Mouse (Mus musculus): ENCODE measurements around the gene Gm11213. TPM values are rescaled to one million over a fixed set of nuclear protein-coding genes. Genes with fewer than 3 reads are reported as not detected.

Gene Gm11213
- polyA plus RNA-seq, 2 experiments: not detected

- no peak for TF ChIP-seq POLR2A (IDR thresholded peaks at IDR 0.05; ENCODE audit: borderline replicate concordance, extremely low read depth, insufficient read depth, insufficient read length)
- Histone ChIP-seq H3K4me3 (replicated peaks; ENCODE audit: low read length) (no peak overlapping the region), H3K27ac (replicated peaks; ENCODE audit: low read depth, low read length) (peak overlapping the region; percentile 58; the same call in 1 of the 2 replicates), H3K4me2 (replicated peaks; ENCODE audit: low read depth, low read length, severe bottlenecking) (no peak overlapping the region), H3K4me1 (ENCODE audit: control insufficient read depth, insufficient read depth, low read length) (peaks cover 8% of the 10 kb centered on the region; the same call in 1 of the 2 replicates), H3K9me3 (ENCODE audit: control insufficient read depth, low read length) (no peaks in the 10 kb centered on the region), H3K9ac (ENCODE audit: low read depth, low read length, severe bottlenecking) (no peak overlapping the region), H3K36me3 (ENCODE audit: control insufficient read depth, insufficient read depth, low read length) (peaks cover 4% of the 10 kb centered on the region; the same call in 1 of the 2 replicates), H3K27me3 (ENCODE audit: control insufficient read depth, insufficient read depth, low read length) (no peaks in the 10 kb centered on the region)
- 10% methylated on average over 5 of the region's 5 CpGs for WGBS
- ATAC-seq (ENCODE audit: low FRiP score, low read depth) (peak; percentile 71), DNase-seq (ENCODE audit: low spot score) (peak; percentile 55)
Observed at GRCm38 (mm10) chr4:63582580-63582979, 22.5 kb downstream of the Gm11213 start.

- ATAC-seq (ENCODE audit: low FRiP score, low read depth): peak; percentile 73
- Histone ChIP-seq H3K36me3 (ENCODE audit: control insufficient read depth, insufficient read depth, low read length) (peaks cover 4% of the 10 kb centered on the region; the same call in 1 of the 2 replicates), H3K4me2 (replicated peaks; ENCODE audit: low read depth, low read length, severe bottlenecking) (no peak overlapping the region), H3K4me3 (replicated peaks; ENCODE audit: low read length) (no peak overlapping the region), H3K27ac (replicated peaks; ENCODE audit: low read depth, low read length) (no peak overlapping the region), H3K4me1 (ENCODE audit: control insufficient read depth, insufficient read depth, low read length) (peaks cover 8% of the 10 kb centered on the region; the same call in 1 of the 2 replicates), H3K27me3 (ENCODE audit: control insufficient read depth, insufficient read depth, low read length) (no peaks in the 10 kb centered on the region), H3K9me3 (ENCODE audit: control insufficient read depth, low read length) (no peaks in the 10 kb centered on the region), H3K9ac (ENCODE audit: low read depth, low read length, severe bottlenecking) (peak overlapping the region; percentile 21; the same call in 1 of the 2 replicates)
- TF ChIP-seq POLR2A (IDR thresholded peaks at IDR 0.05; ENCODE audit: borderline replicate concordance, extremely low read depth, insufficient read depth, insufficient read length): no peak
- 28% methylated on average over 6 of the region's 6 CpGs for WGBS
- DNase-seq (ENCODE audit: low spot score): no peak
Observed at GRCm38 (mm10) chr4:63580078-63580477, 25.0 kb downstream of the Gm11213 start.

- Histone ChIP-seq H3K4me2 (replicated peaks; ENCODE audit: low read depth, low read length, severe bottlenecking) (no peak overlapping the region), H3K4me1 (ENCODE audit: control insufficient read depth, insufficient read depth, low read length) (peaks cover 8% of the 10 kb centered on the region; the same call in 1 of the 2 replicates), H3K36me3 (ENCODE audit: control insufficient read depth, insufficient read depth, low read length) (peaks cover 4% of the 10 kb centered on the region; the same call in 1 of the 2 replicates), H3K9ac (ENCODE audit: low read depth, low read length, severe bottlenecking) (no peak overlapping the region), H3K27me3 (ENCODE audit: control insufficient read depth, insufficient read depth, low read length) (no peaks in the 10 kb centered on the region), H3K9me3 (ENCODE audit: control insufficient read depth, low read length) (no peaks in the 10 kb centered on the region), H3K4me3 (replicated peaks; ENCODE audit: low read length) (no peak overlapping the region), H3K27ac (replicated peaks; ENCODE audit: low read depth, low read length) (no peak overlapping the region)
- DNase-seq (ENCODE audit: low spot score): no peak
- 86% methylated on average over 14 of the region's 14 CpGs for WGBS
- ATAC-seq (ENCODE audit: low FRiP score, low read depth): no peak
- TF ChIP-seq POLR2A (IDR thresholded peaks at IDR 0.05; ENCODE audit: borderline replicate concordance, extremely low read depth, insufficient read depth, insufficient read length): no peak
Observed at GRCm38 (mm10) chr4:63579649-63580048, 25.4 kb downstream of the Gm11213 start.

- Histone ChIP-seq H3K27ac (replicated peaks; ENCODE audit: low read depth, low read length) (no peak overlapping the region), H3K36me3 (ENCODE audit: control insufficient read depth, insufficient read depth, low read length) (peaks cover 11% of the 10 kb centered on the region; the same call in 1 of the 2 replicates), H3K9me3 (ENCODE audit: control insufficient read depth, low read length) (no peaks in the 10 kb centered on the region), H3K4me3 (replicated peaks; ENCODE audit: low read length) (no peak overlapping the region), H3K9ac (ENCODE audit: low read depth, low read length, severe bottlenecking) (no peak overlapping the region), H3K27me3 (ENCODE audit: control insufficient read depth, insufficient read depth, low read length) (no peaks in the 10 kb centered on the region), H3K4me2 (replicated peaks; ENCODE audit: low read depth, low read length, severe bottlenecking) (no peak overlapping the region), H3K4me1 (ENCODE audit: control insufficient read depth, insufficient read depth, low read length) (peaks cover 14% of the 10 kb centered on the region)
- no peak for DNase-seq (ENCODE audit: low spot score)
- 84% methylated on average over 5 of the region's 5 CpGs for WGBS
- ATAC-seq (ENCODE audit: low FRiP score, low read depth): no peak
- TF ChIP-seq POLR2A (IDR thresholded peaks at IDR 0.05; ENCODE audit: borderline replicate concordance, extremely low read depth, insufficient read depth, insufficient read length): no peak
Observed at GRCm38 (mm10) chr4:63572621-63573020, 32.4 kb downstream of the Gm11213 start.

GRCm38 (mm10) chr4:63570208-63570781 lies 34.8 kb downstream of the Gm11213 start:
- ATAC-seq (ENCODE audit: low FRiP score, low read depth): no peak
- WGBS: 32% methylated on average over 7 of the region's 7 CpGs
- no peaks in the 10 kb centered on the region for H3K27me3 ChIP-seq (ENCODE audit: control insufficient read depth, insufficient read depth, low read length)
- no peak for TF ChIP-seq POLR2A (IDR thresholded peaks at IDR 0.05; ENCODE audit: borderline replicate concordance, extremely low read depth, insufficient read depth, insufficient read length)
- H3K36me3 ChIP-seq (ENCODE audit: control insufficient read depth, insufficient read depth, low read length): peaks cover 15% of the 10 kb centered on the region; the same call in 1 of the 2 replicates
- no peaks in the 10 kb centered on the region for H3K9me3 ChIP-seq (ENCODE audit: control insufficient read depth, low read length)
- no peak overlapping the region for H3K9ac ChIP-seq (ENCODE audit: low read depth, low read length, severe bottlenecking)
- H3K27ac ChIP-seq (replicated peaks; ENCODE audit: low read depth, low read length): peak overlapping the region; percentile 61; the same call in 1 of the 2 replicates
- no peak overlapping the region for H3K4me2 ChIP-seq (replicated peaks; ENCODE audit: low read depth, low read length, severe bottlenecking)
- peaks cover 14% of the 10 kb centered on the region for H3K4me1 ChIP-seq (ENCODE audit: control insufficient read depth, insufficient read depth, low read length)
- DNase-seq (ENCODE audit: low spot score): no peak
- H3K4me3 ChIP-seq (replicated peaks; ENCODE audit: low read length): no peak overlapping the region
